Mouse (Mus musculus) heart, embryonic 14.5 days (tissue): ENCODE measurements around the gene Psme2b. TPM values are rescaled to one million over a fixed set of nuclear protein-coding genes. Genes with fewer than 3 reads are reported as not detected.
"Not testable (repeated sequence)": the region's sequence is repeated elsewhere in the genome, so short reads cannot be mapped to it uniquely, and the experiment has no call there.

Experiments
- ATAC-seq: fragments of 200-750 bp; cut with Nextera tagmentation; 2 replicates; pipeline ENCODE4 v1.8.0; 2017; ENCODE audit warnings: low read depth, moderate TSS enrichment; ENCODE audit not compliant: insufficient number of reproducible peaks, insufficient read depth, low FRiP score
- H3K27ac ChIP-seq, 2 experiments: fragments of 200-500 bp in 1 of 2; fragments of 300-500 bp in 1 of 2; sonication (generic) in 1 of 2; replicated peaks in 1 of 2; 2 replicates each; pipeline ENCODE4 v1.5.1; 2012 to 2014; ENCODE audit warnings: low read depth in 2 of 2, low read length in 2 of 2, control low read depth in 1 of 2, mild to moderate bottlenecking in 1 of 2, mixed read lengths in 1 of 2; ENCODE audit not compliant: control insufficient read depth in 1 of 2, insufficient read depth in 1 of 2
- H3K27me3 ChIP-seq: fragments of 300-500 bp; sonication (generic); 2 replicates; pipeline ENCODE4 v1.6.1; 2014; ENCODE audit warnings: mild to moderate bottlenecking, low read length, control low read depth; ENCODE audit not compliant: control insufficient read depth, insufficient read depth
- H3K36me3 ChIP-seq: fragments of 300-500 bp; sonication (generic); 2 replicates; pipeline ENCODE4 v1.6.1; 2014; ENCODE audit warnings: mild to moderate bottlenecking, control low read depth, low read length, mixed read lengths; ENCODE audit not compliant: control insufficient read depth, insufficient read depth
- H3K4me1 ChIP-seq, 2 experiments: fragments of 200-500 bp in 1 of 2; fragments of 300-500 bp in 1 of 2; sonication (generic) in 1 of 2; 2 replicates each; pipeline ENCODE4 v1.6.1; 2012 to 2014; ENCODE audit warnings: low read length in 2 of 2, control low read depth in 1 of 2, mixed read lengths in 1 of 2; ENCODE audit not compliant: control insufficient read depth in 2 of 2, insufficient read depth in 2 of 2
- H3K4me2 ChIP-seq: fragments of 300-500 bp; sonication (generic); 2 replicates; pipeline ENCODE4 v1.6.1; 2014; ENCODE audit warnings: mild to moderate bottlenecking, low read length
- H3K4me3 ChIP-seq, 2 experiments: fragments of 200-500 bp in 1 of 2; fragments of 300-500 bp in 1 of 2; sonication (generic) in 1 of 2; 2 replicates each; pipeline ENCODE4 v1.5.1; 2012 to 2014; ENCODE audit warnings: low read length in 2 of 2, mild to moderate bottlenecking in 2 of 2, control low read depth in 1 of 2, low read depth in 1 of 2, moderate library complexity in 1 of 2; ENCODE audit not compliant: control insufficient read depth in 1 of 2, insufficient read depth in 1 of 2
- H3K9ac ChIP-seq: fragments of 300-500 bp; sonication (generic); 2 replicates; pipeline ENCODE4 v1.6.1; 2014; ENCODE audit warnings: mild to moderate bottlenecking, low read length
- H3K9me3 ChIP-seq: fragments of 300-500 bp; sonication (generic); 2 replicates; pipeline ENCODE4 v1.6.1; 2016; ENCODE audit warnings: low read length, control low read depth; ENCODE audit not compliant: control insufficient read depth
- WGBS: fragments of 180-500 bp; shearing (Covaris S2); extraction: QIAGEN DNeasy Blood & Tissue Kit; methylation state at CpG from one replicate; pipeline ENCODE4 v1.1.7; 2014; 5-methylcytosine and 5-hydroxymethylcytosine counted together
- polyA plus RNA-seq: library from polyadenylated mRNA; unstranded; fragments of >200 nt; fragmentation: Nextera tagmentation; extraction: Ambion mirVana; gene quantifications from 2 replicates; pipeline ENCODE4 v1.2.1, GENCODE M21; 2014

The Psme2b gene
- polyA plus RNA-seq, 1 experiment from 2014 or later = 2.2 TPM

- not testable (repeated sequence) for H3K4me3 ChIP-seq, H3K27ac ChIP-seq, H3K9ac ChIP-seq, H3K27me3 ChIP-seq, H3K4me2 ChIP-seq, ATAC-seq, H3K36me3 ChIP-seq, H3K9me3 ChIP-seq, H3K4me1 ChIP-seq
- no CpG with 5 or more reads among the region's 3 CpGs for WGBS
Measured at GRCm38 (mm10) chr11:48979251-48979650, 33.3 kb upstream of the Psme2b start, which contains the start of gene 9930111J21Rik1. TSS of gene 9930111J21Rik1 (minus strand) at chr11:48979398.

- not testable (repeated sequence) for H3K4me2 ChIP-seq, H3K27ac ChIP-seq, H3K4me1 ChIP-seq, ATAC-seq, H3K9ac ChIP-seq, H3K4me3 ChIP-seq, H3K9me3 ChIP-seq, H3K27me3 ChIP-seq, H3K36me3 ChIP-seq
- no CpG with 5 or more reads among the region's 1 CpGs for WGBS
Measured at GRCm38 (mm10) chr11:48978240-48978939, 32.4 kb upstream of the Psme2b start, which contains the start of gene Olfr56. TSS of gene Olfr56 (plus strand) at chr11:48978889.

GRCm38 (mm10) chr11:48974686-48975085 is 28.7 kb upstream of the Psme2b start:
- H3K4me3 ChIP-seq, H3K4me2 ChIP-seq, H3K27ac ChIP-seq, H3K4me1 ChIP-seq, ATAC-seq, H3K27me3 ChIP-seq, H3K36me3 ChIP-seq, H3K9ac ChIP-seq, H3K9me3 ChIP-seq: not testable (repeated sequence)
- WGBS = no CpG with 5 or more reads among the region's 1 CpGs

GRCm38 (mm10) chr11:48939286-48939685 is 6.7 kb downstream of the Psme2b start:
- H3K4me1 ChIP-seq, H3K4me3 ChIP-seq, ATAC-seq, H3K9ac ChIP-seq, H3K27ac ChIP-seq, H3K27me3 ChIP-seq, H3K9me3 ChIP-seq, H3K36me3 ChIP-seq, H3K4me2 ChIP-seq: not testable (repeated sequence)

GRCm38 (mm10) chr11:48935291-48935690 is 10.7 kb downstream of the Psme2b start:
- not testable (repeated sequence) for H3K27ac ChIP-seq, ATAC-seq, H3K4me2 ChIP-seq, H3K4me3 ChIP-seq, H3K9me3 ChIP-seq, H3K9ac ChIP-seq, H3K36me3 ChIP-seq, H3K4me1 ChIP-seq, H3K27me3 ChIP-seq
- WGBS = no CpG with 5 or more reads among the region's 3 CpGs

- not testable (repeated sequence) for H3K36me3 ChIP-seq, H3K27me3 ChIP-seq, H3K4me2 ChIP-seq, H3K9ac ChIP-seq, H3K4me3 ChIP-seq, H3K9me3 ChIP-seq, H3K4me1 ChIP-seq, ATAC-seq, H3K27ac ChIP-seq
- WGBS = 50% methylated on average over 1 of the region's 1 CpGs
Measured at GRCm38 (mm10) chr11:48933923-48934322, 12.1 kb downstream of the Psme2b start.

- WGBS = 52% methylated on average over 1 of the region's 1 CpGs
- not testable (repeated sequence) for H3K27me3 ChIP-seq, H3K4me1 ChIP-seq, H3K27ac ChIP-seq, H3K9me3 ChIP-seq, H3K4me3 ChIP-seq, ATAC-seq, H3K9ac ChIP-seq, H3K4me2 ChIP-seq, H3K36me3 ChIP-seq
Measured at GRCm38 (mm10) chr11:48933422-48933821, 12.6 kb downstream of the Psme2b start.

GRCm38 (mm10) chr11:48928068-48928467 is 17.9 kb downstream of the Psme2b start:
- not testable (repeated sequence) for H3K9me3 ChIP-seq, H3K4me2 ChIP-seq, H3K4me3 ChIP-seq, H3K4me1 ChIP-seq, ATAC-seq, H3K27ac ChIP-seq, H3K9ac ChIP-seq, H3K27me3 ChIP-seq, H3K36me3 ChIP-seq
- 94% methylated on average over 1 of the region's 1 CpGs for WGBS
